Mouse (Mus musculus) thymus, adult 18-20 months (tissue): ENCODE data around the gene Asic5.

Source experiments
- DNase-seq, 2 experiments: peaks; one replicate each; pipeline ENCODE4 v3.0.0; 2022; ENCODE audit warnings: mixed read lengths in 2 of 2

Gene Asic5

DNA sequence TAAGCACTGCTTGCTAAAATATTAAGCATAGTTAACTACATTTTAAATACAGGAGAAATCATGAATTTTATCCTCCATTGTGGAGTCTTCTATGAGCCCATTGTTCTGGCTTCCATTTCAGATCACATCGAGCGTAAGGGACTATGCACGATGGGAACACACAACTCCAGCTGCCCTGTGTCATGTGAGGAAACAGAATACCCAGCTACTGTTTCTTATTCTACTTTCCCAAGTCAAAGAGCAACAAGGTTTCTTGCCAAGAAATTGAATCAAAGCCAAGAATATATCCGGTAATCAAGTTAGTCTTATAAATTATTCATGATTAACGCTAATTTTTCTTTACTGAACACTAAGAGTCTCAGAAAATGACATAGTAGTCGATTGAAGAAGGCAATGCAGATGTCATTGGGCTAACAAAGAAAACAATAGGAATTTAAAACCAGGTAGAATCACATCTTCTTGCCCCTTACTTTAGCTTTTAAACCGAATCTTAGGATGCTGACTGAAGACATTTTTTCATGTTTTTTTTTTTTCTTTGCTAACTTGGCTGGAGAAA lies 32.1 kb downstream of the Asic5 start:
- no peak for DNase-seq

- no peak for DNase-seq
These were observed 40.4 kb downstream of the Asic5 start for GRCm38 (mm10) chr3:82022421-82022920.

- no peak for DNase-seq
These were observed 41.0 kb downstream of the Asic5 start for GRCm38 (mm10) chr3:82023065-82023464.

- no peak for DNase-seq
These were observed 45.2 kb downstream of the Asic5 start for GRCm38 (mm10) chr3:82027286-82027685.

DNA sequence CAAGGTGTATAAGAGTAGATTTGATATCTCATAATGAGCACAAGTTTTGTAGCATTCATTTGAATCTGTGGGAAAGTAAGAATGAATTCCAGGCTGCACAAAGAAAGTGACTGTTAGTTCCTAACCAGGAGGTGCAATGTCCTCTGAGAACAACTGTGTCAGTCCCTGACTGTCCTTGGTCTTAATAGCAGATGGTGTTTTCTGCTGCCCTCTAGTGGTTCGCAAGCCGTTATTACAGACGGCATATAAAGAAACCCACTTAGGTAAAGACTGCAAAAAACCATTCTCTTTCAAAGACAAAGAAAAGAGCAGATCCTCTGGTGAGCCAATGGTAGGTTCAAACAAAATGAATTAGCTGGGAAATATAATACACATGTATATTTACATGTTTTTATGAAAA lies 47.1 kb downstream of the Asic5 start:
- DNase-seq, result no peak

GRCm38 (mm10) chr3:82030008-82030748 lies 48.1 kb downstream of the Asic5 start:
- no peak for DNase-seq

DNA sequence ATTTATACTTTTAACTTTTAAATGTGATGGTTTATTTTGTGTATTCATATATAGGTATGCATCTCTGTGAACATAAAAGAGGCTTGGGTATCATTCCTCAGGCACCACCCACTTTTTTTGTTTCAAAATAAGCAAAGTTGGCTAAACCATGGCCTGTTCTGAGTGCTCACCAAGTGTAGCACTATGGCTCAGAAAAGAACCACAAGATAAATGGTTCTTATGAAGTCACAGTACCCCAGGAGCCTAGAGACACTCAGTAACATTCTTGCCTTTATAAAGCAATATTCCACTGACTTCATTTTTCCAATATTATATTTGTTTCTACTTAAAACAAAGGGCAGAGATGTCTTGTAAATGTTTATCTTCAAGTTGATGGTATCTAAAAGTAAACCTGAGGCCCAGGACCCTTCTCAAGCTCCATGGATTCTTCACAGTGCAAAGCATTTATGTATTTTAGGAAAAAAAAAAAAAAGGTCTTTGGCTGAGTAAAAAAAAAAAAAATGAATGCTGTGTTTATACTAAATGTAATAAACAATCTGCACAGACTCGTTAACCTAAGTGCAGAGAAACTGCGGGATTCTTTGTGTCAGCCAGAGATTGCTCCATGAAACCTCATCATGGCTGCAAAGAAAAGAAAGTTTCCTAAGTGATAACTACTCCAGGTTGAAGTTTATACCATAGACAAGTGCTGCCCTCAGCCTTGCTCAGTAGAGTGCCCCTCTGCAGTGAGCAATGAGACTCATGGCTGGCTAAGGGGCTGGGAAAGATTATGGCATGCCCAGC lies 54.4 kb downstream of the Asic5 start:
- no peak for DNase-seq

DNA sequence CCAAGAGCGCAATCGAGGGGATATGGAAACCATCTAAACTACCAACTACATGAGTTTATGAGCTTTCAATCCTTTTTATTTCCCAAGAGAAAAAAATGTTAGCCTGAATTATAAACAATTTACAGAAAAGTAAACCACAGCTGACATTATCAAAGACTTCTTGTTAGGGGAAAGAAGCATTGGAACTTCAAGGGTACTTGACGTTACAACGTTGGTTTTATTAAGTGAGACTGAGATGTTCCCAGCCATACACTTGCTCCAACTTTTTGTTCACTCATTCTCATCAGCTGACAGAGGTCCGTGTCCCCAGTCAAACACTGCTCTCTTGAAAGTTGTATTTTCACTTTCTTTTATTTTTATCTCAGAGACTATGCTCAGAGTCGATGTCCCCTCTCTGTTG lies 61.6 kb downstream of the Asic5 start:
- no peak for DNase-seq

DNA sequence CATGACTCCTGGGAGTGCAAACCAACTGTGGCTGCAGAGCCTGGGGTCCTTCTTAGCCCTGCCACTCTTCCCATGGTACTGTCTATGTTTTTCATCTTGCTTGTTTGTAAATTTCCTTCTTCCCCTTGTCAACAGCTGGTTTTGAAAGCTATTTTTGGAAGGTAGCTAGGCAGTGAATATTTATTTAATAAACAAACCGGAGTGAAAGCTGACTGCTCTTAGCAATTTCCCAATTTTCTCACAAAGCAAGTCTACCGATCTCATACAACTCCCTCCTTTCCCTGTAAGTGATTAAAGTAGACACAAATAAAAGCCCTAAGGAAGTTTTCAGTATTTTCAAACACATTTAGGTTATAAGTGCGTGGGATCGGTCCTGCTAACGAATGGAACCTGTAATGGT lies 62.8 kb downstream of the Asic5 start:
- DNase-seq, result no peak

GRCm38 (mm10) chr3:82046087-82046486 lies 64.0 kb downstream of the Asic5 start:
- DNase-seq, result no peak

DNA sequence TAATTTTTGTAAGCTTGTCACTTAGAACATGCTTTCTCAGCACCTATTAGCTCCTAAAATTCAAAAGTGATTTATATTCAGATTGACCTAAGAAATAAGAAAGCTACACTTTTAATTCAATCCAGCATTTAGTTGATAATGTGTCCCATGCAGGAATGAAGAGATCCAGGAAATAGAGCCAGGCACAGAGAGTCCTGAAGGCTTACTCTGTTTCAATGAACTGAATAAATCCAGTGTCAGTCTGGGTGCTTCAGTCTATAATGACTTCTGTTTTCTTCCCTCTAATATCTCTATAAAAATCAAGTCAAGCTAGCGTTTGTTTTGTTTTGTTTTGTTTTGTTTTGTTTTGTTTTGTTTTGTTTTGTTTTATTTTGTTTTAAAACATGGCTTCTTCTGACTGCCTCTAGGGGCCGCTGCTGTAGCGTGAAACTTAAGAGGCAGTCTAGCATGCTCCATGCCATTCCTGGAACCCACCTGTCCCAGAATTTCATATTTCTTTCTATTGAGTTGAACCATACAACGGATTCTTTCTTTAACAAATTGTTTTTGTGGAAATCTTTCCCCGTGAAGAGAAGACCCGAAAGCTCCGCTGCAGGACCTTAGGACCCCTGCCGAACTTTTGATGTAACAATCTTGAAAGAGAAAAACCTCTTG lies 65.1 kb downstream of the Asic5 start:
- no peak for DNase-seq

- DNase-seq, result no peak
These were observed 66.0 kb downstream of the Asic5 start for GRCm38 (mm10) chr3:82048078-82048477.

DNA sequence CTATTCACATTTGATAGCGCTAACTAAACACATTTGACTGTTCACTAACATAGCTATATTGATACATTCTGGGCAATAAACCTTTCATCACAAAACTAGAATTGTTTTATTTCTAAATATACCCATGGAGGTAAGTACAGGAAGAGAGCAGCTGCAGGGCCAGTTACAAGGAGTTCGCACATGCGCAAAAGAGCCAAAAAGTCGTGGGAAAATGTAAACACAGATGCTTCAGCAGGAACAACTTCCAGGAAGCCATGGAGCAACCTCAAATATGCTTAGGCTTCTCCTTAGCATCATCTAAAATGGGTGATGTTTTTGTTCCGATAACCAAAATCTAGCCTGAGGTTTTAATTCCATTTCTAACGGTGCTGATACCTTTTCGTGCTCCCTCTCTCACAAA lies 66.6 kb downstream of the Asic5 start:
- no peak for DNase-seq

- no peak for DNase-seq
These were observed 69.4 kb downstream of the Asic5 start for GRCm38 (mm10) chr3:82051468-82051867.

DNA sequence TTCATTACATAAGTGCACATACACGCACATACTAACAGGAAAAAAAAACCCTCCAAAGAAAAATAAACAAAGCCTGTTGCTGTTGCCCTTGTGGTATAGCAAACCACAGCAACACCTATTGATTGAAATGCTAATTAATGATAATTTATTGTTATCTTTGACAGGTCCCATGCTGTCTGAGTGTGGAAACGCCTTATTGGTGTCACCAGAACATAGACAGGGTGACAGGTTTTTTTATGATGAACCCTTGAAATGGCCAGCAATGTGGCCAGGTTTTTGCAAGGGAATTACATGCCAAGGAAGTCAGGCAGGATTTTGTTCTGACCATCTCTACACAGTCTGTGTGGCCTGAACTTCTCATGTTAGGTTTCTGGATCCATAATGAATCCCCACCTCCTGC lies 69.9 kb downstream of the Asic5 start:
- DNase-seq, result no peak

DNA sequence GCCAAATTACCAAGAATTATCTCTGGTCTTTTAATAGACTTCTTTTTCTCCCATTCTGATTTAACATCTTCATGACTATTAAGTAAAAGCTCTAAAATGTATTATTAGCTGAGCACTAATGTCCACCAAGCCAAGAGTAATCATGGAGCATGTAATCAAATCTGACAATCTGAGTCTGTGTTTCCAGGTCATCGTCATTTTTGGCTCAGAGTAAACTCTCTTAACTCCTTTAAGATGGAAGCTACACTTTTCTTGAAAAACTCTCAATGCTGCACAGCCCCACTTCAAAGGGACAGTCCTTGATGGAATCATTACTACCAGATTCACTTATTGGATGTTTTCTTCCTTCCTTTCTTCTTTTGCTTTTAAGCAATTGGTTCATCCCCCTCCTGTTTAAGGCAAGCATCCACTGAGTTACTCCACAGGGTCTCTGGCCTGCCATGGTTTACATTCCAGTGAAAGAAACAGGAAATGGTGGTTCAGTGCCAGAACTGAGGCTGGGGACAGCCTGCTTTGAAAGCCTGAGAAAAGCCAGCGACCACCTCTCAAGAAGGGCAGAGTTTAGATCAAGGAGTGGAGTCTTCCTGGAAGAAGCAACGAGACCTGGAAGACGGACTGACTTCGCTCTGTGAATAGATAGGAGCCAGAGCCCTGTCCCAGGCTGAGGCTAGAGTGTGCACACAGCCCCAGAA lies 72.3 kb downstream of the Asic5 start:
- no peak for DNase-seq

GRCm38 (mm10) chr3:82057201-82057600 lies 75.1 kb downstream of the Asic5 start:
- DNase-seq, result no peak

- no peak for DNase-seq
These were observed 79.5 kb downstream of the Asic5 start for GRCm38 (mm10) chr3:82061402-82062180.

DNA sequence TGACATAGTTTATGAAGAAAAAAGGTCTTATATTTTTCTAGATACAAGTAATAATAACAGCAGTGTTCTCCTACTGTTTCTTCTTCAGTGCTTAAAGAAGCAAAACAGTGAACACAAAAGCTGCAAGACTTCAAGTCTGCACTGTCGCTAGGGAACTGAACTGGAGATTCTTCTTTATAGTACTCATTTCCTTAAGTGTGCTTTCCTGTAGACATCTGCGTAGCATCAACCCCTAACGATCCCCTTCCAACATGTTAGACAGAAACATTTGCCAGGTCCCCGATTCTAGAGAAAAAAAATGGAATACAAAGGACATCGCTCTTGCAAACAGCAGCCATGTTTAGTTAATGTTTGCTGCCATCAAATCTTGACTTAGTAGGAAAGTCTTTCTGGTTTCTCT lies 85.7 kb downstream of the Asic5 start:
- no peak for DNase-seq
